Mouse (Mus musculus): Measurements from ENCODE around the gene Gid8.

- TF ChIP-seq CTCF (conservative IDR thresholded peaks at IDR 0.05; ENCODE audit: insufficient read depth, insufficient read length, low read depth, low read length) (no peak), POLR2A (IDR thresholded peaks at IDR 0.05; ENCODE audit: low read depth, low read length) (no peak)
These were observed 4.9 kb upstream of the Gid8 start for GRCm38 (mm10) chr2:180705066-180705465.

Data from kidney, adult 2 months (tissue).